Mouse (Mus musculus): ENCODE measurements around the gene Xpo6.

GRCm38 (mm10) chr7:126216867-126217266 lies 16.6 kb upstream of the Xpo6 start:
- TF ChIP-seq CTCF (IDR thresholded peaks at IDR 0.05; ENCODE audit: borderline replicate concordance, extremely low read depth, insufficient read depth, insufficient read length) (no peak), POLR2A (IDR thresholded peaks at IDR 0.05; ENCODE audit: borderline replicate concordance, extremely low read depth, insufficient read depth, insufficient read length, poor library complexity, severe bottlenecking) (no peak)
